Mouse (Mus musculus): ENCODE measurements around the gene Noct.

DNA sequence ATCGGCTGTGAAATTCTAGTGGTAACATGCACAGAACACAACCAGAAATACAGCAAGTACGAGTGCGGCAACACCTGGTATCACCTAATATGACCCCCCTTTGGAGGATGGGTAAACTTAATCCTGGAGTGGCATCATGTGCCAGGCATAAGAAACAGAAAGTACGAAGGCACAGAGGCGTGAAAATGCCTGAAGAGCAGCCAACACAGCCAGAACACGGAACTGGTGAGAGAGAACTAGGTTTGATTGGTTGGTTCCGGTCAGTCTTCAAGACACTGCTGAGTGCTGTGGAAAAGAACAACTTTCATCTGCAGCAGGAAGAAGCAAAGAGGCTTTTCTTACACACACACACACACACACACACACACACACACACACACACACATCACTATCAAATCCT lies 38.8 kb upstream of the Noct start:
- TF ChIP-seq CTCF (IDR thresholded peaks at IDR 0.05; ENCODE audit: low read depth) (no peak), EP300 (IDR thresholded peaks at IDR 0.05; ENCODE audit: low read depth) (no peak)
